Mouse (Mus musculus) liver, embryonic 16.5 days (tissue): ENCODE data around the gene Mcoln2. TPM values are rescaled to one million over a fixed set of nuclear protein-coding genes. Genes with fewer than 3 reads are reported as not detected.

Experiments
- ATAC-seq: fragments of 200-750 bp; cut with Nextera tagmentation; 2 replicates; pipeline ENCODE4 v1.8.0; 2017; ENCODE audit warnings: low read depth, mild to moderate bottlenecking, moderate number of reproducible peaks, moderate library complexity
- H3K27ac ChIP-seq: fragments of 300-500 bp; sonication (generic); 2 replicates; pipeline ENCODE4 v1.5.1; 2014; ENCODE audit warnings: mild to moderate bottlenecking, low read length
- H3K27me3 ChIP-seq: fragments of 300-500 bp; sonication (generic); 2 replicates; pipeline ENCODE4 v1.6.1; 2014; ENCODE audit warnings: low read depth, low read length, mixed read lengths; ENCODE audit not compliant: control insufficient read depth, insufficient read depth
- H3K36me3 ChIP-seq: fragments of 300-500 bp; sonication (generic); 2 replicates; pipeline ENCODE4 v1.6.1; 2014; ENCODE audit warnings: mild to moderate bottlenecking; ENCODE audit not compliant: control insufficient read depth, insufficient read depth
- H3K4me1 ChIP-seq: fragments of 300-500 bp; sonication (generic); 2 replicates; pipeline ENCODE4 v1.6.1; 2014; ENCODE audit warnings: low read depth, low read length, mixed read lengths; ENCODE audit not compliant: control insufficient read depth
- H3K4me2 ChIP-seq: fragments of 300-500 bp; sonication (generic); 2 replicates; pipeline ENCODE4 v1.6.1; 2014; ENCODE audit warnings: low read depth, low read length, mixed read lengths
- H3K4me3 ChIP-seq: fragments of 300-500 bp; sonication (generic); 2 replicates; pipeline ENCODE4 v1.5.1; 2014; ENCODE audit warnings: low read depth, mild to moderate bottlenecking, low read length
- H3K9ac ChIP-seq: fragments of 300-500 bp; sonication (generic); 2 replicates; pipeline ENCODE4 v1.6.1; 2014; ENCODE audit warnings: low read depth, low read length
- H3K9me3 ChIP-seq: fragments of 300-500 bp; sonication (generic); replicated peaks from 2 replicates; pipeline ENCODE4 v1.6.1; 2016; ENCODE audit warnings: low read length; ENCODE audit not compliant: control insufficient read depth
- WGBS: fragments of 180-500 bp; shearing (Covaris S2); extraction: QIAGEN DNeasy Blood & Tissue Kit; methylation state at CpG from one replicate; pipeline ENCODE4 v1.1.7; 2014; ENCODE audit not compliant: insufficient replicate concordance; 5-methylcytosine and 5-hydroxymethylcytosine counted together
- polyA plus RNA-seq: library from polyadenylated mRNA; unstranded; fragments of >200 nt; fragmentation: Nextera tagmentation; extraction: Ambion mirVana; gene quantifications from 2 replicates; pipeline ENCODE4 v1.2.1, GENCODE M21; 2015

Mcoln2 gene
- polyA plus RNA-seq, 1 experiment from 2014 or later: 9.5 TPM

GRCm38 (mm10) chr3:146224271-146224670 lies 74.6 kb downstream of the Mcoln2 start:
- 29% methylated on average over 4 of the region's 4 CpGs for WGBS
- Histone ChIP-seq H3K4me1 (no peaks in the 10 kb centered on the region), H3K27ac (no peak overlapping the region), H3K9me3 (no peaks in the 10 kb centered on the region), H3K4me2 (no peak overlapping the region), H3K36me3 (no peaks in the 10 kb centered on the region), H3K27me3 (peaks cover 25% of the 10 kb centered on the region), H3K9ac (no peak overlapping the region), H3K4me3 (no peak overlapping the region)
- ATAC-seq: no peak

- H3K9ac ChIP-seq: no peak overlapping the region
- 50% methylated on average over 7 of the region's 7 CpGs for WGBS
- H3K27me3 ChIP-seq: peaks cover 20% of the 10 kb centered on the region
- ATAC-seq: no peak
- H3K4me3 ChIP-seq: no peak overlapping the region
- H3K36me3 ChIP-seq: no peaks in the 10 kb centered on the region
- no peak overlapping the region for H3K4me2 ChIP-seq
- no peak overlapping the region for H3K27ac ChIP-seq
- H3K4me1 ChIP-seq: no peaks in the 10 kb centered on the region
- no peaks in the 10 kb centered on the region for H3K9me3 ChIP-seq
Measured at GRCm38 (mm10) chr3:146225061-146225761, 75.6 kb downstream of the Mcoln2 start.

GRCm38 (mm10) chr3:146227427-146227826 lies 77.8 kb downstream of the Mcoln2 start:
- no peak overlapping the region for H3K4me2 ChIP-seq
- WGBS: 46% methylated on average over 3 of the region's 3 CpGs
- H3K27me3 ChIP-seq: peaks cover 2% of the 10 kb centered on the region
- ATAC-seq: no peak
- H3K36me3 ChIP-seq: no peaks in the 10 kb centered on the region
- H3K4me1 ChIP-seq: no peaks in the 10 kb centered on the region
- H3K9me3 ChIP-seq: no peaks in the 10 kb centered on the region
- H3K9ac ChIP-seq: no peak overlapping the region
- H3K4me3 ChIP-seq: no peak overlapping the region
- H3K27ac ChIP-seq: no peak overlapping the region

- no peaks in the 10 kb centered on the region for H3K4me1 ChIP-seq
- no peak for ATAC-seq
- no peak overlapping the region for H3K4me3 ChIP-seq
- 64% methylated on average over 13 of the region's 13 CpGs for WGBS
- H3K27me3 ChIP-seq: no peaks in the 10 kb centered on the region; the same call in 1 of the 2 replicates
- no peak overlapping the region for H3K9ac ChIP-seq
- no peaks in the 10 kb centered on the region for H3K36me3 ChIP-seq
- no peak overlapping the region for H3K27ac ChIP-seq
- no peak overlapping the region for H3K4me2 ChIP-seq
- no peaks in the 10 kb centered on the region for H3K9me3 ChIP-seq
Measured at GRCm38 (mm10) chr3:146228559-146229310, 79.1 kb downstream of the Mcoln2 start.

- no peak overlapping the region for H3K9ac ChIP-seq
- 55% methylated on average over 7 of the region's 7 CpGs for WGBS
- H3K27me3 ChIP-seq: no peaks in the 10 kb centered on the region
- no peaks in the 10 kb centered on the region for H3K36me3 ChIP-seq
- no peak for ATAC-seq
- no peak overlapping the region for H3K27ac ChIP-seq
- H3K9me3 ChIP-seq: no peaks in the 10 kb centered on the region
- H3K4me2 ChIP-seq: no peak overlapping the region
- H3K4me1 ChIP-seq: no peaks in the 10 kb centered on the region
- H3K4me3 ChIP-seq: no peak overlapping the region
Measured at GRCm38 (mm10) chr3:146232708-146233107, 83.1 kb downstream of the Mcoln2 start.

GRCm38 (mm10) chr3:146233741-146234140 lies 84.1 kb downstream of the Mcoln2 start:
- Histone ChIP-seq H3K9ac (no peak overlapping the region), H3K4me3 (no peak overlapping the region), H3K4me2 (no peak overlapping the region), H3K36me3 (no peaks in the 10 kb centered on the region), H3K27ac (no peak overlapping the region), H3K4me1 (no peaks in the 10 kb centered on the region), H3K27me3 (no peaks in the 10 kb centered on the region), H3K9me3 (no peaks in the 10 kb centered on the region)
- ATAC-seq: no peak
- 44% methylated on average over 4 of the region's 4 CpGs for WGBS

- Histone ChIP-seq H3K4me3 (no peak overlapping the region), H3K36me3 (no peaks in the 10 kb centered on the region), H3K27ac (no peak overlapping the region), H3K4me1 (no peaks in the 10 kb centered on the region), H3K27me3 (no peaks in the 10 kb centered on the region), H3K9ac (no peak overlapping the region), H3K9me3 (no peaks in the 10 kb centered on the region), H3K4me2 (no peak overlapping the region)
- no peak for ATAC-seq
- WGBS: 56% methylated on average over 10 of the region's 10 CpGs
Measured at GRCm38 (mm10) chr3:146234530-146234929, 84.9 kb downstream of the Mcoln2 start.

- Histone ChIP-seq H3K4me3 (no peak overlapping the region), H3K4me1 (no peaks in the 10 kb centered on the region), H3K9ac (no peak overlapping the region), H3K27me3 (no peaks in the 10 kb centered on the region), H3K27ac (no peak overlapping the region), H3K36me3 (no peaks in the 10 kb centered on the region), H3K9me3 (no peaks in the 10 kb centered on the region), H3K4me2 (no peak overlapping the region)
- ATAC-seq: no peak
- 45% methylated on average over 8 of the region's 8 CpGs for WGBS
Measured at GRCm38 (mm10) chr3:146236280-146236679, 86.6 kb downstream of the Mcoln2 start.

GRCm38 (mm10) chr3:146237676-146238075 lies 88.0 kb downstream of the Mcoln2 start:
- no peaks in the 10 kb centered on the region for H3K9me3 ChIP-seq
- ATAC-seq: no peak
- 77% methylated on average over 5 of the region's 5 CpGs for WGBS

More at GRCm38 (mm10) chr3:146237676-146238075, 88.0 kb downstream of the Mcoln2 start:
- no peak overlapping the region for H3K4me2 ChIP-seq
- no peaks in the 10 kb centered on the region for H3K27me3 ChIP-seq
- H3K4me1 ChIP-seq: no peaks in the 10 kb centered on the region
- no peaks in the 10 kb centered on the region for H3K36me3 ChIP-seq
- H3K27ac ChIP-seq: no peak overlapping the region
- H3K9ac ChIP-seq: no peak overlapping the region
- no peak overlapping the region for H3K4me3 ChIP-seq
